Mouse (Mus musculus) gastrocnemius, adult 2 months (tissue): ENCODE data around the gene S100a16. TPM values are rescaled to one million over a fixed set of nuclear protein-coding genes. Genes with fewer than 3 reads are reported as not detected.

ENCODE experiments used
- DNase-seq: peaks from one replicate; pipeline ENCODE4 v3.0.0; 2022
- H3K27ac ChIP-seq: fragments of 200-600 bp; 2 replicates; pipeline ENCODE4 v1.8.1; 2022; ENCODE audit warnings: mild to moderate bottlenecking
- H3K4me3 ChIP-seq: fragments of 200-600 bp; 2 replicates; pipeline ENCODE4 v1.8.1; 2022; ENCODE audit warnings: mild to moderate bottlenecking, moderate library complexity
- CTCF ChIP-seq: fragments of 200-600 bp; IDR thresholded peaks from 2 replicates; pipeline ENCODE4 v1.8.1; 2022; ENCODE audit warnings: antibody characterized with exemption, mild to moderate bottlenecking, moderate library complexity
- intact Hi-C: fragments of 180-260 bp; cut with DNase I; formaldehyde crosslinking; loops from one replicate; pipeline ENCODE4 v1.15.1; 2025
- total RNA-seq, 2 experiments: library from RNA; stranded (reverse); gene quantifications; 2 replicates each; pipeline ENCODE4 v1.2.3; 2021

The S100a16 gene
- total RNA-seq, 2 experiments from 2014 or later: 52.3 to 67.7 TPM

GRCm38 (mm10) chr3:90576351-90577001 is 39.4 kb downstream of the S100a16 start:
- intact Hi-C loops: no loop called here
- Histone ChIP-seq H3K27ac (no peak overlapping the region), H3K4me3 (no peak overlapping the region)
- no peak for TF ChIP-seq CTCF
- DNase-seq: no peak

DNA sequence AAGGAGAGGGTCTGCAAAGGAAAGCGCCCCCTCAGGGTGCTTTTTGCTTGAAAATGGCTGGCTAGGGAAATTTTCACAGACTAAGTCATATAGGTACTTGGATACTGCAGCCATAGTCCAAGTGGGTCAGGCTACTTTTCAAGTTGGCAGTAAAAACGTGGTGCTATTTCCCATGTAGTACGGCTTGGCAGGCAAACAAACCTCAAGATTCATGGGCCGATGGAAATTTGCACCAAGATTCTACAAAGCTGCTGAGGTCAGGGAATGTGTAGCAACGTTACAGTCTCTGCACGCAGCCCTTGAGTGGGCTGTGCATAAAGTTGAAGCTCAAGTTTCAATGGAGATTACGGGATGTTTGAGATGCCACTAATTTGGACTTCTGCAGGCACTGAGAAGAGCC is 42.4 kb downstream of the S100a16 start:
- no peak for TF ChIP-seq CTCF
- H3K4me3 ChIP-seq: no peak overlapping the region
- intact Hi-C loops: no loop called here
- no peak for DNase-seq
- H3K27ac ChIP-seq: no peak overlapping the region

DNA sequence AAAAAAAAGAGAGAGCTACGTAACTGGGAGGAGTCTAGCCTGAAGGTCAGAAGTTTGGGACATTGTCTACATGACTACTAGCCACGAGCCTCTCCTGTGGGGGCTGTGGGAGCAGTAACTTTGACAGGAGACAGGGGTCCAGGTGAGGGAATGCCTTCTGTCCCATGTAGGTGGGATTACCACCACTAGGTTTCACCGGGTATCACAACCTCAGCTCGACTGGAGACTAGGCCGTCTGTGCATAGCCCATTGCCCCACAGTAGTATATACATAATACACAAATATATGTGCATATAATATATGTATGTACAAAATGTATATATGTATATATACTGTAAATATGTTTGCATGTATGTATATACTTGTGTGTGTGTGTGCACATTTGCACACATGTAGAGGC is 44.1 kb downstream of the S100a16 start:
- DNase-seq: no peak
- intact Hi-C loops: loop anchor here (10.0 kb wide), 1 partner anchor 56 kb away; the partner anchor contains the start of gene S100a14
- H3K4me3 ChIP-seq: no peak overlapping the region
- TF ChIP-seq CTCF: no peak
- H3K27ac ChIP-seq: no peak overlapping the region

DNA sequence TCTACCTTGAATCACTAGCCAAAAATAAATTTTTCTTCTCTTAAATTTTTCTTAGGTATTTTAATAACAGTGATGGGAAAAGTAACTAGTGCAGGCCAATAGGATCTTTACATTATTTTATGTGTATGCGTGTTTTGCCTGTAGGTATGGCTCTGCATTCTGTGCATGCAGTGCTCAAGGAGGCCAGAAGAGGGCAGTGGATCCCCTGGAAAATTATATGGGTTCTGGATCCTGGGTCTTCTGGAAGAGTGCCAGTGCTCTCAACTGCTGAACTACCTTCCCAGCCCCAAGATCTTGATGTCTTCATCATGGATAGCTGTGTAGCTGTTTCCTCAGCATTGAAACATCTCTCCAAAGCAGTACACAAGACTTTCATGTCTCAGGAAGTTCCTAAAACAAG is 45.1 kb downstream of the S100a16 start:
- Histone ChIP-seq H3K27ac (no peak overlapping the region), H3K4me3 (no peak overlapping the region)
- TF ChIP-seq CTCF: peak; percentile 46
- intact Hi-C loops: loop anchor here (10.0 kb wide), 1 partner anchor 57 kb away; the partner anchor contains the start of gene S100a14
- no peak for DNase-seq

GRCm38 (mm10) chr3:90582556-90582955 is 45.5 kb downstream of the S100a16 start:
- H3K27ac ChIP-seq: no peak overlapping the region
- DNase-seq: no peak
- intact Hi-C loops: loop anchor here (10.0 kb wide), 1 partner anchor 58 kb away; the partner anchor contains the start of gene S100a14
- H3K4me3 ChIP-seq: no peak overlapping the region
- no peak for TF ChIP-seq CTCF

DNA sequence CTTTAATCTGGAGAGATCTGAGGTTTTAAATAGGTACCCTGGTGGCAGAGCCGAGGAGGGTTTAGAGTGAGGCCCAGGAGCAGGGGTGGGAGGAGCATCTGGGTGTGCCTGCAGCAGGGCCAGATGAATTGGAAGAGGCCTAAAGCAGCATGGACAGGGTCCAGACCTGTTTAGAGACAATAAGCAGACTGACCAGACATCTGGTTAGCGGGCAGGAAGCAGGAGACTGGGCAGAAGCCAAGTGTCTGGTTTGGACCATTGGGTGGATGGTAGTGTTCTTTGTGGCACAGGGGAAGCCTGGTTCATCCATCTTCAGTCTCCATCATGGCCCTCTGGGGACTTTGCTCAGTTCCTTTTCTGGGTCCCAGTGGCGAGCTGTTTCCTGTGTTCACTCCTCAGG is 46.8 kb downstream of the S100a16 start:
- H3K27ac ChIP-seq: peak overlapping the region; percentile 64
- peak; percentile 60 for DNase-seq
- 0 out of 2 replicates have a peak, but pooled peaks have one; percentile 1 for TF ChIP-seq CTCF
- no peak overlapping the region for H3K4me3 ChIP-seq
- intact Hi-C loops: loop anchor here (10.0 kb wide), 1 partner anchor 59 kb away; the partner anchor contains the start of gene S100a14

- H3K4me3 ChIP-seq: no peak overlapping the region
- peak; percentile 90 for TF ChIP-seq CTCF
- intact Hi-C loops: loop anchor here (1.0 to 10.0 kb wide), 4 partner anchors 30 to 122 kb away; partner anchors contain the start of gene S100a14
- peak overlapping the region; percentile 90 for H3K27ac ChIP-seq
- DNase-seq: peak; percentile 65
These were observed 48.5 kb downstream of the S100a16 start for GRCm38 (mm10) chr3:90585595-90585994.

GRCm38 (mm10) chr3:90586016-90586643 is 49.1 kb downstream of the S100a16 start:
- peak overlapping the region; percentile 90 for H3K27ac ChIP-seq
- no peak overlapping the region for H3K4me3 ChIP-seq
- no peak for TF ChIP-seq CTCF
- no peak for DNase-seq
- intact Hi-C loops: loop anchor here (5.0 to 10.0 kb wide), 3 partner anchors 44 to 121 kb away; partner anchors contain the start of gene S100a14

- H3K27ac ChIP-seq: peak overlapping the region; percentile 90
- TF ChIP-seq CTCF: no peak
- DNase-seq: peak; percentile 89
- intact Hi-C loops: loop anchor here (5.0 to 10.0 kb wide), 3 partner anchors 45 to 120 kb away; partner anchors contain the start of gene S100a14
- H3K4me3 ChIP-seq: peak overlapping the region; percentile 37
These were observed 49.9 kb downstream of the S100a16 start for GRCm38 (mm10) chr3:90586906-90587305.

DNA sequence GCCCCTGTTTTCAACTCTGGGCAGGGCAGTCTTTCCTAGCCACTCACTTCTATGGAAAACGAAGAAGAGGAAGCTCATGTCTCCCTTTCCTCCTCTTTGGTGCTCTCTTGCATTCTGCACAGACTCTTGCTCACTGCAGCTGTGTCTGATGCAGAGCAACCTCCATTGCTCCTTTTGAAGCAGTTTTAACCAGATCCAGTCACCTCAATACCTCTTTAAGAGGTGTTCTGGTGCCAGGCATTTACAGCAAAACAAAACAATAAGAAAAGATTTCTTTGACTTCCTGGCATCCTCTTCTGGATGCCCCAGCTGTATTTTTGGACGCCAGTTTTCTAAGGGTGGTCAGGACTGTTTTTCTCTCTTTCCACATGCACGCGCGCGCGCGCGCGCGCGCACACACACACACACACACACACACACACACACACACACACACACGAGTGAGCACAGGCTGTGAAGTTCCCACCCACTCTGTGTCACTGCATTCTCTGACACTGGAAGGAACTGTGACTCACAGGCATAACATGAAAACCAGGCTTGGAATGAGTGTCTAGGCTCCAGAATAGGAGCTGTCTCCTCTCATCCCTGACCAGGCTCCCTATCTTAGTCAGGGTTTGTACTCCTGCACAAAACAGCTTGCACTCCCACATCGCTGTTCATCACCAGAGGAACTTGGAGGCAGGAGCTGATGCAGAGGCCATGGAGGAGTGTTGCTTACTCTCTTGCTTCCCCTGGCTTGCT is 50.5 kb downstream of the S100a16 start:
- Histone ChIP-seq H3K27ac (peak overlapping the region; percentile 90), H3K4me3 (peak overlapping the region; percentile 37)
- DNase-seq: no peak
- intact Hi-C loops: loop anchor here (5.0 to 10.0 kb wide), 3 partner anchors 45 to 120 kb away; partner anchors contain the start of gene S100a14
- no peak for TF ChIP-seq CTCF

DNA sequence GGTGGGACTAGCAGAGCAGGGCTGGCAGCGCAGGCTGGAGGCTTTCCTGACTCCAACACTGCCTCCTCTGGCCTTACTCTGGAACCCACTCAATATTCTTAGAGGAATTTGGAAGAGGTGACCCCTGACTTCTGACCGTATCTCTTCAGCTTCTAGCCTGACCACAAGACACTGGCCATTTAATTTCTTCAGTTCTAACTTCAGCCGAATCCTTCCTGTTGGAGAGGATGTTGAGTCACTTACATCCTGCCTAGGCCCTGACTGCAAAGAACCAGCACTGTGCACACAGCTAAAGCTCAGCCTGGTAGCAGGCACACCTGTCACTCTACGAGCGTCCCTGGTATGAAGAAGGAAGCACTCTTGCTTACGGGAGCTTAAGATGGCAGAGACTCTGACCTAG is 52.3 kb downstream of the S100a16 start:
- H3K4me3 ChIP-seq: no peak overlapping the region
- H3K27ac ChIP-seq: peak overlapping the region; percentile 53
- no peak for DNase-seq
- no peak for TF ChIP-seq CTCF
- intact Hi-C loops: loop anchor here (5.0 to 10.0 kb wide), 3 partner anchors 47 to 118 kb away; partner anchors contain the start of gene S100a14

- intact Hi-C loops: loop anchor here (5.0 to 10.0 kb wide), 3 partner anchors 48 to 117 kb away; partner anchors contain the start of gene S100a14
- DNase-seq: no peak
- TF ChIP-seq CTCF: no peak
- peak within 1 kb of the TSS; percentile 53 for H3K27ac ChIP-seq
- H3K4me3 ChIP-seq: no peak within 1 kb of the TSS
These were observed 52.9 kb downstream of the S100a16 start, which contains the start of gene S100a2 for GRCm38 (mm10) chr3:90589947-90590346. Gene S100a2 (plus strand): TSS chr3:90590247.

Other genes with a start within 250 kb of the S100a16 start
- gene Gatad2b, start 244.1 kb upstream of the S100a16 start, total RNA-seq: 10 to 100 TPM; 50.2 to 53.9 TPM
- 1 to 10 TPM in 1 of 2 experiments, under 1 TPM in 1; 0.97 to 1.3 TPM for gene Slc27a3, start 147.3 kb upstream of the S100a16 start, total RNA-seq
- gene Ints3, start 103.6 kb upstream of the S100a16 start, total RNA-seq: 10 to 100 TPM; 14.0 to 17.2 TPM
- 1 to 10 TPM; 6.5 to 8.3 TPM for gene Npr1, start 71.4 kb upstream of the S100a16 start, total RNA-seq
- 10 to 100 TPM; 26.1 to 30.7 TPM for gene Ilf2, start 61.1 kb upstream of the S100a16 start, total RNA-seq
- gene Snapin, start 46.2 kb upstream of the S100a16 start, total RNA-seq: 10 to 100 TPM; 71.8 to 74.4 TPM
- gene Chtop, start 27.8 kb upstream of the S100a16 start, total RNA-seq: 100 to 1,000 TPM; 104 to 111 TPM
- gene S100a1, start 22.9 kb upstream of the S100a16 start, total RNA-seq: 100 to 1,000 TPM; 151 to 202 TPM
- gene S100a13, start 22.8 kb upstream of the S100a16 start, total RNA-seq: 10 to 100 TPM; 11.9 to 15.5 TPM
- under 1 TPM in 1 of 2 experiments, not detected in 1; 0.36 TPM for gene S100a14, start 10.4 kb upstream of the S100a16 start, total RNA-seq
- not detected for gene S100a3, start 23.3 kb downstream of the S100a16 start, total RNA-seq
- not detected for gene S100a2, start 53.0 kb downstream of the S100a16 start, total RNA-seq
- not detected for gene Gm42674, start 64.7 kb downstream of the S100a16 start, total RNA-seq
- gene S100a4, start 66.5 kb downstream of the S100a16 start, total RNA-seq: 10 to 100 TPM in 1 of 2 experiments, 1 to 10 TPM in 1; 9.5 to 17.4 TPM
- 1 to 10 TPM in 1 of 2 experiments, not detected in 1; 2.7 TPM for gene S100a5, start 71.3 kb downstream of the S100a16 start, total RNA-seq
- gene S100a6, start 75.6 kb downstream of the S100a16 start, total RNA-seq: 100 to 1,000 TPM in 1 of 2 experiments, 10 to 100 TPM in 1; 52.2 to 123 TPM
- under 1 TPM in 1 of 2 experiments, not detected in 1; 0.17 TPM for gene S100a7a, start 116.8 kb downstream of the S100a16 start, total RNA-seq
- gene S100a8, start 131.7 kb downstream of the S100a16 start, total RNA-seq: not detected
- under 1 TPM in 1 of 2 experiments, not detected in 1; 0.89 TPM for gene S100a9, start 158.5 kb downstream of the S100a16 start, total RNA-seq
- not detected for gene Pglyrp4, start 189.7 kb downstream of the S100a16 start, total RNA-seq
- gene Gm5849, start 240.6 kb downstream of the S100a16 start, total RNA-seq: not detected